Mouse (Mus musculus): ENCODE measurements around the gene Shisal1. TPM values are rescaled to one million over a fixed set of nuclear protein-coding genes. Genes with fewer than 3 reads are reported as not detected.

Gene Shisal1
- total and polyA plus RNA-seq, 3 experiments, result not detected

- Histone ChIP-seq H3K4me1 (ENCODE audit: control insufficient read depth in 1 of 2, insufficient read depth in 2 of 2) (peaks cover 8 to 20% of the 10 kb centered on the region in 2 experiments), H3K79me2 (replicated peaks; ENCODE audit: control insufficient read depth, extremely low read depth, insufficient read depth, poor library complexity, severe bottlenecking) (no peaks in the 10 kb centered on the region), H3K27ac (ENCODE audit: insufficient read depth, low read depth) (no peak overlapping the region), H3K9me3 (replicated peaks; ENCODE audit: low read length) (no peaks in the 10 kb centered on the region), H3K36me3 (replicated peaks in 1 of 2; ENCODE audit: control insufficient read depth in 1 of 2, insufficient read depth in 1 of 2, low read length in 1 of 2) (peaks cover 92 to 100% of the 10 kb centered on the region in 2 experiments), H3K9ac (ENCODE audit: insufficient read depth, low read depth) (no peak overlapping the region), H3K4me3 (replicated peaks in 1 of 3; ENCODE audit: low read depth in 2 of 3, low read length in 2 of 3, poor library complexity in 1 of 3) (no peak overlapping the region), H3K4me2 (ENCODE audit: insufficient read depth, low read depth, poor library complexity, severe bottlenecking) (no peak overlapping the region), H3K27me3 (replicated peaks) (no peaks in the 10 kb centered on the region)
- in situ Hi-C loops (cut with MboI; ENCODE audit: low pct_ligation_motif_present, low pct_unique_long_range_greater_than_20kb, low sequenced_read_pairs) (no loop called here), dilution Hi-C loops (cut with MboI; ENCODE audit: extremely low pct_ligation_motif_present, extremely low pct_unique_long_range_greater_than_20kb, low sequenced_read_pairs) (no loop called here)
- DNase-seq (ENCODE audit: extremely low read depth), result no peak
- TF ChIP-seq JUN (IDR thresholded peaks at IDR 0.05; ENCODE audit: insufficient read depth, low read depth, low read length), result no peak
- no peak for TF ChIP-seq CHD2 (IDR thresholded peaks at IDR 0.05; ENCODE audit: low read length)
- no peak for TF ChIP-seq BHLHE40 (IDR thresholded peaks at IDR 0.05; ENCODE audit: low read depth, low read length)
- no peak for TF ChIP-seq EP300 (IDR thresholded peaks at IDR 0.05; ENCODE audit: low read length)
- TF ChIP-seq UBTF (IDR thresholded peaks at IDR 0.05; ENCODE audit: low read depth, low read length), result no peak
- no peak for TF ChIP-seq USF2 (conservative IDR thresholded peaks at IDR 0.05; ENCODE audit: low read depth, low read length)
- TF ChIP-seq TCF12 (IDR thresholded peaks at IDR 0.05; ENCODE audit: low read depth, low read length), result no peak
- no peak for TF ChIP-seq ZC3H11A (IDR thresholded peaks at IDR 0.05; ENCODE audit: low read depth, low read length)
- TF ChIP-seq E2F4 (IDR thresholded peaks at IDR 0.05; ENCODE audit: insufficient replicate concordance, low read depth, low read length), result no peak
- no peak for TF ChIP-seq TBP (conservative IDR thresholded peaks at IDR 0.05; ENCODE audit: low read depth, low read length)
Measured at GRCm38 (mm10) chr15:84336281-84336817, 110.5 kb downstream of the Shisal1 start.

GRCm38 (mm10) chr15:84331066-84331612, 115.8 kb downstream of the Shisal1 start:
- peaks cover 12% of the 10 kb centered on the region for H3K79me2 ChIP-seq (replicated peaks; ENCODE audit: control insufficient read depth, extremely low read depth, insufficient read depth, poor library complexity, severe bottlenecking)
- peaks cover 90 to 98% of the 10 kb centered on the region in 2 experiments for H3K36me3 ChIP-seq (replicated peaks in 1 of 2; ENCODE audit: control insufficient read depth in 1 of 2, insufficient read depth in 1 of 2, low read length in 1 of 2)
- TF ChIP-seq USF1 (IDR thresholded peaks at IDR 0.05; ENCODE audit: low read depth, low read length) (no peak), GABPA (IDR thresholded peaks at IDR 0.05; ENCODE audit: insufficient replicate concordance, low read depth, low read length) (no peak), MEF2A (IDR thresholded peaks at IDR 0.05; ENCODE audit: borderline replicate concordance, low read depth, low read length) (no peak)
- H3K4me1 ChIP-seq (ENCODE audit: control insufficient read depth in 1 of 2, insufficient read depth in 2 of 2), result peaks cover 4 to 35% of the 10 kb centered on the region in 2 experiments; a peak in 3 of 4 replicates
- no peak overlapping the region for H3K27ac ChIP-seq (ENCODE audit: insufficient read depth, low read depth)
- H3K9ac ChIP-seq (ENCODE audit: insufficient read depth, low read depth), result no peak overlapping the region
- H3K4me3 ChIP-seq (replicated peaks in 1 of 3; ENCODE audit: low read depth in 2 of 3, low read length in 2 of 3, poor library complexity in 1 of 3), result no peak overlapping the region
- in situ Hi-C loops (cut with MboI; ENCODE audit: low pct_ligation_motif_present, low pct_unique_long_range_greater_than_20kb, low sequenced_read_pairs) (no loop called here), dilution Hi-C loops (cut with MboI; ENCODE audit: extremely low pct_ligation_motif_present, extremely low pct_unique_long_range_greater_than_20kb, low sequenced_read_pairs) (no loop called here)
- no peaks in the 10 kb centered on the region for H3K27me3 ChIP-seq (replicated peaks)
- H3K9me3 ChIP-seq (replicated peaks; ENCODE audit: low read length), result no peaks in the 10 kb centered on the region
- H3K4me2 ChIP-seq (ENCODE audit: insufficient read depth, low read depth, poor library complexity, severe bottlenecking), result no peak overlapping the region
- DNase-seq (ENCODE audit: extremely low read depth), result no peak
